Mouse (Mus musculus) retina, embryonic 14.5 days (tissue): ENCODE measurements around the gene Rce1.
A peak's percentile ranks its signal among the peaks of the same experiment; 100 is the strongest.
"Not testable (repeated sequence)": the region's sequence is repeated elsewhere in the genome, so short reads cannot be mapped to it uniquely, and the experiment has no call there.

Experiments used
- DNase-seq: peaks from one replicate; pipeline ENCODE4 v3.0.0-alpha.2; 2015; ENCODE audit warnings: low spot score

Gene Rce1

GRCm38 (mm10) chr19:4613464-4614304, 11.8 kb downstream of the Rce1 start:
- DNase-seq, result no peak

- no peak for DNase-seq
Measured at GRCm38 (mm10) chr19:4612181-4612961, 13.1 kb downstream of the Rce1 start.

- no peak for DNase-seq
Measured at GRCm38 (mm10) chr19:4610109-4610508, 15.3 kb downstream of the Rce1 start.

GRCm38 (mm10) chr19:4608511-4608910, 16.9 kb downstream of the Rce1 start:
- no peak for DNase-seq

- no peak for DNase-seq
Measured at GRCm38 (mm10) chr19:4607406-4607805, 18.0 kb downstream of the Rce1 start.

GRCm38 (mm10) chr19:4605654-4606053, 19.8 kb downstream of the Rce1 start:
- no peak for DNase-seq

- DNase-seq, result peak; percentile 60
Measured at GRCm38 (mm10) chr19:4603801-4604723, 21.4 kb downstream of the Rce1 start.

- DNase-seq, result no peak
Measured at GRCm38 (mm10) chr19:4602459-4602858, 23.0 kb downstream of the Rce1 start.

GRCm38 (mm10) chr19:4596071-4596470, 29.4 kb downstream of the Rce1 start:
- no peak for DNase-seq

GRCm38 (mm10) chr19:4593792-4594522, 31.5 kb downstream of the Rce1 start:
- DNase-seq, result no peak

- DNase-seq, result no peak
Measured at GRCm38 (mm10) chr19:4590025-4590424, 35.4 kb downstream of the Rce1 start.

GRCm38 (mm10) chr19:4589081-4589480, 36.4 kb downstream of the Rce1 start:
- DNase-seq, result peak; percentile 30

- no peak for DNase-seq
Measured at GRCm38 (mm10) chr19:4588430-4588829, 37.0 kb downstream of the Rce1 start.

GRCm38 (mm10) chr19:4587426-4587825, 38.0 kb downstream of the Rce1 start:
- no peak for DNase-seq

- DNase-seq, result not testable (repeated sequence)
Measured at GRCm38 (mm10) chr19:4586783-4587182, 38.7 kb downstream of the Rce1 start.

- DNase-seq, result no peak
Measured at GRCm38 (mm10) chr19:4583856-4584255, 41.6 kb downstream of the Rce1 start.

- no peak for DNase-seq
Measured at GRCm38 (mm10) chr19:4579296-4579695, 46.1 kb downstream of the Rce1 start.

- no peak for DNase-seq
Measured at GRCm38 (mm10) chr19:4578799-4579198, 46.6 kb downstream of the Rce1 start.

GRCm38 (mm10) chr19:4573241-4573640, 52.2 kb downstream of the Rce1 start:
- peak; percentile 11 for DNase-seq
